Mouse (Mus musculus) midbrain, embryonic 13.5 days (tissue): Measurements from ENCODE around the gene Taz. TPM values are rescaled to one million over a fixed set of nuclear protein-coding genes. Genes with fewer than 3 reads are reported as not detected.

ENCODE experiments used
- microRNA-seq: library from miRNA; unstranded; fragments of <30 nt; microRNA quantifications from one replicate; pipeline ENCODE4, GENCODE M21; 2016
- polyA plus RNA-seq: library from polyadenylated mRNA; unstranded; fragments of >200 nt; fragmentation: Nextera tagmentation; extraction: Ambion mirVana; gene quantifications from 2 replicates; pipeline ENCODE4 v1.2.1, GENCODE M21; 2015

Gene Taz
- polyA plus RNA-seq, 1 experiment from 2014 or later = 95.3 TPM

Small RNA genes within 50 kb of the gene (microRNA-seq; reads per million reads assigned to microRNA genes)
- gene Mir7091 = not detected
- not detected for gene Mir7092

Other genes starting within 250 kb of the Taz start
- gene Opn1mw, start 154.4 kb upstream of the Taz start, polyA plus RNA-seq = not detected in 2 replicates
- 17.0 and 18.9 TPM in 2 replicates for gene Mecp2, start 146.5 kb upstream of the Taz start, polyA plus RNA-seq
- not detected in 2 replicates for gene Tex28, start 114.1 kb upstream of the Taz start, polyA plus RNA-seq
- 0.08 and 0.13 TPM in 2 replicates for gene Tktl1, start 104.7 kb upstream of the Taz start, polyA plus RNA-seq
- gene Flna, start 32.1 kb upstream of the Taz start, polyA plus RNA-seq = 102 and 109 TPM in 2 replicates
- 19.2 and 20.4 TPM in 2 replicates for gene Emd, start 27.2 kb upstream of the Taz start, polyA plus RNA-seq
- gene Rpl10, start 11.1 kb upstream of the Taz start, polyA plus RNA-seq = 542 and 551 TPM in 2 replicates
- 2.8 and 3.0 TPM in 2 replicates for gene Dnase1l1, start 425 bp downstream of the Taz start, polyA plus RNA-seq
- gene Atp6ap1, start 15.2 kb downstream of the Taz start, polyA plus RNA-seq = 193 and 197 TPM in 2 replicates
- gene Gdi1, start 23.1 kb downstream of the Taz start, polyA plus RNA-seq = 1,006 and 1,051 TPM in 2 replicates
- 59.5 and 62.5 TPM in 2 replicates for gene Fam50a, start 31.1 kb downstream of the Taz start, polyA plus RNA-seq
- 58.2 and 62.0 TPM in 2 replicates for gene Plxna3, start 47.2 kb downstream of the Taz start, polyA plus RNA-seq
- 82.8 and 85.4 TPM in 2 replicates for gene Lage3, start 71.7 kb downstream of the Taz start, polyA plus RNA-seq
- gene Ubl4a, start 91.3 kb downstream of the Taz start, polyA plus RNA-seq = 66.7 and 68.8 TPM in 2 replicates
- gene Slc10a3, start 91.4 kb downstream of the Taz start, polyA plus RNA-seq = 7.0 and 8.5 TPM in 2 replicates
- 33.7 and 37.7 TPM in 2 replicates for gene Fam3a, start 111.4 kb downstream of the Taz start, polyA plus RNA-seq
- gene Ikbkg, start 111.4 kb downstream of the Taz start, polyA plus RNA-seq = 17.8 and 19.2 TPM in 2 replicates
- gene G6pdx, start 147.3 kb downstream of the Taz start, polyA plus RNA-seq = 58.6 and 64.0 TPM in 2 replicates
- 0.46 TPM in 1 of 2 replicates, not detected in the other for gene Gm6880, start 199.5 kb downstream of the Taz start, polyA plus RNA-seq